Mouse (Mus musculus): ENCODE data around the gene Wdr4.

DNA sequence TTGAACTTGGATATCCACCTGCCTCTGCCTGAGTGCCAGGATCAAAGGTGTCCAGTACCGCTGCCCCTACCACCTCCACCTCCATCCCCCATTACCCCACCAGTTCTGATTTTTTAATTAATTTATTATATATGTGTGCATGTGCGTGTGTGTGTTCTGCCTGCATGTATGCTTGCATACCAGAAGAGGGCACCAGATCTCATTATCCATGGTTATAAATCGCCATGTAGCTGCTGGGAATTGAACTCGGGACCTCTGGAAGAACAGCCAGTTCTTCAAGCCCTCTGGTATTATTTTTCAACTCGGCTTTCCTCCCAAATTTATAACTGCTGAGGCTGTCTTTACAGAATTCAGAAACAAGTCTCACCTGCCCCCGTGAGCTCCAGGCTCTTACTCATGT is 8.8 kb downstream of the Wdr4 start:
- TF ChIP-seq POLR2A (IDR thresholded peaks at IDR 0.05; ENCODE audit: borderline replicate concordance, low read depth, low read length), result no peak
- no peak for TF ChIP-seq CTCF (IDR thresholded peaks at IDR 0.05; ENCODE audit: low read depth, low read length)
